Mouse (Mus musculus) fat pad, adult 2 months (tissue): ENCODE measurements at regions not wholly inside any gene's neighbourhood (a gene's known extent, or its start where the extent isn't known, plus 50 kb on each side); places are given as distances from the start of the nearest gene placed in this dataset.
A peak's percentile ranks its signal among the peaks of the same experiment; 100 is the strongest.

Experiments used
- DNase-seq: peaks from one replicate; pipeline ENCODE4 v3.0.0-alpha.2; 2011; ENCODE audit warnings: low read depth, low spot score; ENCODE audit errors: extremely low read depth

- DNase-seq, result no peak
These were observed 173.1 kb downstream of the 1500009L16Rik start for GRCm38 (mm10) chr10:83895741-83896150.

GRCm38 (mm10) chr10:83896160-83896559 lies 173.5 kb downstream of the 1500009L16Rik start:
- DNase-seq, result no peak

GRCm38 (mm10) chr10:83897558-83897957 lies 174.9 kb downstream of the 1500009L16Rik start:
- no peak for DNase-seq

- DNase-seq, result no peak
These were observed 184.1 kb downstream of the 1500009L16Rik start for GRCm38 (mm10) chr10:83906751-83907150.

GRCm38 (mm10) chr10:83910649-83911370 lies 188.1 kb downstream of the 1500009L16Rik start:
- DNase-seq, result no peak

GRCm38 (mm10) chr10:83914401-83915132 lies 191.9 kb downstream of the 1500009L16Rik start:
- peak; percentile 50 for DNase-seq

GRCm38 (mm10) chr10:83915133-83915730 lies 192.6 kb downstream of the 1500009L16Rik start:
- DNase-seq, result no peak

GRCm38 (mm10) chr10:83926990-83927389 lies 204.3 kb downstream of the 1500009L16Rik start:
- DNase-seq, result no peak

GRCm38 (mm10) chr10:83927554-83927953 lies 204.9 kb downstream of the 1500009L16Rik start:
- DNase-seq, result no peak

GRCm38 (mm10) chr10:83931758-83932157 lies 209.1 kb downstream of the 1500009L16Rik start:
- no peak for DNase-seq

- no peak for DNase-seq
These were observed 210.5 kb downstream of the 1500009L16Rik start for GRCm38 (mm10) chr10:83933201-83933600.

GRCm38 (mm10) chr10:83934498-83934897 lies 211.8 kb downstream of the 1500009L16Rik start:
- no peak for DNase-seq

GRCm38 (mm10) chr10:83937168-83937567 lies 214.5 kb downstream of the 1500009L16Rik start:
- no peak for DNase-seq

GRCm38 (mm10) chr10:83942101-83942500 lies 219.4 kb downstream of the 1500009L16Rik start:
- no peak for DNase-seq

- no peak for DNase-seq
These were observed 221.5 kb downstream of the 1500009L16Rik start for GRCm38 (mm10) chr10:83944158-83944557.

GRCm38 (mm10) chr10:83944897-83945296 lies 222.2 kb downstream of the 1500009L16Rik start:
- DNase-seq, result no peak

GRCm38 (mm10) chr10:83945503-83945902 lies 222.8 kb downstream of the 1500009L16Rik start:
- DNase-seq, result no peak

GRCm38 (mm10) chr10:83946186-83947176 lies 223.8 kb downstream of the 1500009L16Rik start:
- DNase-seq, result no peak

- DNase-seq, result no peak
These were observed 234.6 kb downstream of the 1500009L16Rik start for GRCm38 (mm10) chr10:83957118-83957759.

GRCm38 (mm10) chr10:83958397-83958796 lies 235.7 kb downstream of the 1500009L16Rik start:
- no peak for DNase-seq
